Mouse (Mus musculus) MEL (cell line): ENCODE results near the gene Lrrc49. TPM values are rescaled to one million over a fixed set of nuclear protein-coding genes. Genes with fewer than 3 reads are reported as not detected.

Experiments
- DNase-seq: peaks from one replicate; pipeline ENCODE4 v3.0.0; 2011; ENCODE audit warnings: low read depth, low spot score
- H3K27ac ChIP-seq: 2 replicates; pipeline ENCODE4 v1.5.1; 2012; ENCODE audit warnings: low read depth, mild to moderate bottlenecking, control low read depth, low read length, moderate library complexity; ENCODE audit not compliant: control insufficient read depth
- H3K27me3 ChIP-seq, 2 experiments: fragments of 150-350 bp in 1 of 2; sonication (generic) in 1 of 2; 2 replicates each; pipeline ENCODE4 v1.6.1; 2012; ENCODE audit warnings: low read length in 2 of 2, mild to moderate bottlenecking in 2 of 2, improper control_type of control experiment in 1 of 2, moderate library complexity in 1 of 2; ENCODE audit not compliant: insufficient read depth in 2 of 2, control insufficient read depth in 1 of 2
- H3K36me3 ChIP-seq, 2 experiments: 2 replicates each; pipeline ENCODE4 v1.6.1; 2012 to 2014; ENCODE audit warnings: low read length in 2 of 2, improper control_type of control experiment in 1 of 2, inconsistent platforms in 1 of 2, mild to moderate bottlenecking in 1 of 2; ENCODE audit not compliant: insufficient read depth in 2 of 2, control insufficient read depth in 1 of 2
- H3K4me1 ChIP-seq, 2 experiments: fragments of 150-350 bp in 1 of 2; sonication (generic) in 1 of 2; 2 replicates each; pipeline ENCODE4 v1.6.1; 2012; ENCODE audit warnings: low read length in 2 of 2, improper control_type of control experiment in 1 of 2, mild to moderate bottlenecking in 1 of 2; ENCODE audit not compliant: insufficient read depth in 2 of 2, control insufficient read depth in 1 of 2
- H3K4me3 ChIP-seq, 2 experiments: fragments of 150-350 bp in 1 of 2; sonication (generic) in 1 of 2; 2 replicates each; pipeline ENCODE4 v1.5.1; 2012; ENCODE audit warnings: low read depth in 2 of 2, low read length in 2 of 2, mild to moderate bottlenecking in 2 of 2, moderate library complexity in 2 of 2, control low read depth in 1 of 2, improper control_type of control experiment in 1 of 2; ENCODE audit not compliant: control insufficient read depth in 1 of 2, insufficient read depth in 1 of 2
- H3K79me2 ChIP-seq: 2 replicates; pipeline ENCODE4 v1.6.1; 2012; ENCODE audit warnings: mild to moderate bottlenecking, low read length, moderate library complexity; ENCODE audit not compliant: control insufficient read depth, poor library complexity, insufficient read depth
- H3K9ac ChIP-seq: 2 replicates; pipeline ENCODE4 v1.6.1; 2012; ENCODE audit warnings: low read depth, mild to moderate bottlenecking, control low read depth, low read length, moderate library complexity; ENCODE audit not compliant: control insufficient read depth, poor library complexity, severe bottlenecking
- H3K9me3 ChIP-seq: fragments of 150-350 bp; sonication (generic); replicated peaks from 2 replicates; pipeline ENCODE4 v1.6.1; 2012; ENCODE audit warnings: mild to moderate bottlenecking, low read length, improper control_type of control experiment, moderate library complexity; ENCODE audit not compliant: insufficient read depth
- BHLHE40 ChIP-seq: IDR thresholded peaks from 2 replicates; pipeline ENCODE4 v1.6.1; 2012; ENCODE audit warnings: low read depth, mild to moderate bottlenecking, inconsistent platforms, low read length, improper control_type of control experiment, borderline replicate concordance
- CHD1 ChIP-seq: IDR thresholded peaks from 2 replicates; pipeline ENCODE4 v1.6.1; 2012; ENCODE audit warnings: low read depth, mild to moderate bottlenecking, inconsistent platforms, low read length, improper control_type of control experiment
- CHD2 ChIP-seq: IDR thresholded peaks from 2 replicates; pipeline ENCODE4 v1.6.1; 2011; ENCODE audit warnings: low read length, improper control_type of control experiment
- ETS1 ChIP-seq: IDR thresholded peaks from 2 replicates; pipeline ENCODE4 v1.6.1; 2012; ENCODE audit warnings: low read depth, mild to moderate bottlenecking, inconsistent platforms, low read length, improper control_type of control experiment, moderate library complexity
- GABPA ChIP-seq: IDR thresholded peaks from 2 replicates; pipeline ENCODE4 v1.6.1; 2012; ENCODE audit warnings: low read depth, mild to moderate bottlenecking, inconsistent platforms, low read length, improper control_type of control experiment, moderate library complexity
- JUND ChIP-seq: IDR thresholded peaks from 2 replicates; pipeline ENCODE4 v1.6.1; 2011; ENCODE audit warnings: low read depth, mild to moderate bottlenecking, improper control_type of control experiment, low read length
- MAFK ChIP-seq: IDR thresholded peaks from 2 replicates; pipeline ENCODE4 v1.6.1; 2011; ENCODE audit warnings: low read depth, mild to moderate bottlenecking, low read length, improper control_type of control experiment, borderline replicate concordance
- MEF2A ChIP-seq: IDR thresholded peaks from 2 replicates; pipeline ENCODE4 v1.6.1; 2014; ENCODE audit warnings: low read depth, mild to moderate bottlenecking, inconsistent platforms, low read length, improper control_type of control experiment; ENCODE audit not compliant: poor library complexity, insufficient replicate concordance, severe bottlenecking; ENCODE audit errors: extremely low read depth
- MXI1 ChIP-seq: IDR thresholded peaks from 2 replicates; pipeline ENCODE4 v1.6.1; 2011; ENCODE audit warnings: mild to moderate bottlenecking, low read depth, low read length, improper control_type of control experiment
- MYB ChIP-seq: IDR thresholded peaks from 2 replicates; pipeline ENCODE4 v1.6.1; 2011; ENCODE audit warnings: mild to moderate bottlenecking, low read depth, low read length, improper control_type of control experiment
- POLR2AphosphoS5 ChIP-seq: IDR thresholded peaks from 2 replicates; pipeline ENCODE4 v1.6.1; 2012; ENCODE audit warnings: low read depth, borderline replicate concordance, mild to moderate bottlenecking, inconsistent platforms, low read length, moderate library complexity, mixed read lengths
- RAD21 ChIP-seq: IDR thresholded peaks from 2 replicates; pipeline ENCODE4 v1.6.1; 2011; ENCODE audit warnings: mild to moderate bottlenecking, low read depth, low read length, improper control_type of control experiment
- SMC3 ChIP-seq: IDR thresholded peaks from 2 replicates; pipeline ENCODE4 v1.6.1; 2011; ENCODE audit warnings: low read depth, low read length, improper control_type of control experiment
- TBP ChIP-seq: IDR thresholded peaks from 2 replicates; pipeline ENCODE4 v1.8.0; 2011; ENCODE audit warnings: low read depth, low read length, improper control_type of control experiment
- TCF12 ChIP-seq: IDR thresholded peaks from 2 replicates; pipeline ENCODE4 v1.6.1; 2014; ENCODE audit warnings: low read depth, mild to moderate bottlenecking, inconsistent platforms, low read length, improper control_type of control experiment, moderate library complexity
- UBTF ChIP-seq: IDR thresholded peaks from 2 replicates; pipeline ENCODE4 v1.6.1; 2012; ENCODE audit warnings: low read depth, mild to moderate bottlenecking, inconsistent platforms, low read length, improper control_type of control experiment, moderate library complexity, borderline replicate concordance; ENCODE audit not compliant: insufficient read depth
- ZKSCAN1 ChIP-seq: IDR thresholded peaks from 2 replicates; pipeline ENCODE4 v1.6.1; 2012; ENCODE audit warnings: low read depth, mild to moderate bottlenecking, inconsistent platforms, low read length, improper control_type of control experiment, moderate library complexity
- polyA plus RNA-seq, 2 experiments: library from polyadenylated mRNA; stranded (reverse) in 1 of 2; unstranded in 1 of 2; fragments of >175 nt in 1 of 2; fragments of >200 nt in 1 of 2; gene quantifications; 2 replicates each; pipeline versions ENCODE4 v1.2.1 to v1.2.4; 2012; ENCODE audit warnings: low replicate concordance in 2 of 2, low read depth in 1 of 2; ENCODE audit not compliant: insufficient read length in 2 of 2, insufficient read depth in 1 of 2, missing spikeins in 1 of 2
- total RNA-seq: library from RNA; depleted of rRNA; stranded (reverse); fragments of 300-350 nt; gene quantifications from 2 replicates; pipeline ENCODE4 v1.2.3, GENCODE M21; 2012

Lrrc49 gene
- total and polyA plus RNA-seq, 3 experiments = 2.7 to 5.5 TPM; not detected in 1

DNA sequence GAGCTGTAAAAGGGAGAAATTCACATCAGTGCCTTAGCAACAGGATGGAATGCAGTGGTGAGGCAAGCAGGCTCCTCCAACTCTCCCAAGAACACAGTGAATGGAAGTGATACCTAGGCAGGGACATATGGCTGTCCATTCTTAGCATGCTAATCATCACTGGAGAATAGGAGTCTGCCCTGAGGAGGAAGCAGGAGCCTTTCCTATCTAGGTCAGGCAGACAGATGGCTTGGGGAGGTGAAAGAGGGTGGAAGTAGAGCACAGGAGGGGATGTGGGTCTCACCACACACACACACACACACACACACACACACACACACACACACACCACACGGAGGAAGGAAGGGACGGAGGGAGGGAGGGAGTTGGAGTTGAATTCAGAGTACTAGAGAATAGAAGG lies 62.1 kb downstream of the Lrrc49 start:
- Histone ChIP-seq H3K4me3 (no peak overlapping the region), H3K36me3 (no peaks in the 10 kb centered on the region), H3K79me2 (no peaks in the 10 kb centered on the region), H3K4me1 (no peaks in the 10 kb centered on the region), H3K9ac (no peak overlapping the region), H3K27ac (no peak overlapping the region), H3K27me3 (no peaks in the 10 kb centered on the region), H3K9me3 (no peaks in the 10 kb centered on the region)
- DNase-seq = no peak
- TF ChIP-seq MEF2A = no peak
- no peak for TF ChIP-seq ZKSCAN1
- TF ChIP-seq RAD21 = no peak
- TF ChIP-seq ETS1 = no peak
- TF ChIP-seq POLR2AphosphoS5 = no peak
- TF ChIP-seq CHD2 = no peak
- no peak for TF ChIP-seq SMC3
- no peak for TF ChIP-seq UBTF
- no peak for TF ChIP-seq MYB
- TF ChIP-seq GABPA = no peak
- no peak for TF ChIP-seq JUND
- TF ChIP-seq MAFK = no peak
- TF ChIP-seq CHD1 = no peak
- TF ChIP-seq TCF12 = no peak
- TF ChIP-seq BHLHE40 = no peak
- TF ChIP-seq MXI1 = no peak

- Histone ChIP-seq H3K4me3 (no peak overlapping the region), H3K79me2 (no peaks in the 10 kb centered on the region), H3K9ac (no peak overlapping the region), H3K4me1 (no peaks in the 10 kb centered on the region), H3K27ac (no peak overlapping the region), H3K27me3 (no peaks in the 10 kb centered on the region), H3K36me3 (no peaks in the 10 kb centered on the region), H3K9me3 (no peaks in the 10 kb centered on the region)
- no peak for TF ChIP-seq SMC3
- no peak for TF ChIP-seq MAFK
- TF ChIP-seq TBP = no peak
- DNase-seq = no peak
Observed at GRCm38 (mm10) chr9:60616946-60617345, 71.0 kb downstream of the Lrrc49 start.
